Mouse (Mus musculus): ENCODE measurements around the gene Diaph3.

The Diaph3 gene

DNA sequence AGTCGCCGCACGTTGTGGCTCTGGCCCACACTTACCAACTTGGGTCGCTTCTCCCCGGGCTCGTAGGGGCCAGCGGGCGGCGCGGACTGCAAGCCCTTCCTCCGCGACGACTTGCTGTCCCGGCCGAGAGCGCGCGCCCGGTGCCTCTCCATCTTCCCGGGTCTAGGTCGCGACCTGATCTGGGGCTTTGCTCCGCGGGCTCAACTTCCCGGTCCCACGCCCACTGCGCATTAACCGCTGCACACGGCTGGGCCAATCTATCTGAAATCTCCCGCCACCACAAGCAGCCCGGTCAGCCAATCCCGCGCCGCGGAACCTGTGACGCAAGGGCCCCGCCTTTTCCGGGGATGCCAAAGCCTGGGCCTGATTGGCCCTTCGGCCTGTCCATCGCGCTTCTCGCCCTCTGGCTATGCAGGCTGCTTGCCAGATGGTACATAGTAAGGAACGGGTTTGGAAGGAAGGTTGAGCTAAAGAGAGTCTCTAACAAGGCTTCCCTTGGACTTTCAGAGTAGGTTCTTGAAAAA, at the start of gene Diaph3:
Gene Diaph3 (minus strand): TSS at position 273 of the 524 bp plus-strand sequence.
- in situ Hi-C loops (cut with MboI, MseI): loop anchor here (25.0 kb wide), 1 partner anchor 271 kb away; the partner anchor contains the start of gene Tdrd3

GRCm38 (mm10) chr14:87190685-87191084, 49.6 kb upstream of the Diaph3 start:
- in situ Hi-C loops (cut with MboI, MseI): loop anchor here (10.0 kb wide), 1 partner anchor 1646 kb away; no protein-coding TSS in a partner anchor

- in situ Hi-C loops (cut with MboI, MseI): no loop called here
These were observed 30.5 kb upstream of the Diaph3 start for GRCm38 (mm10) chr14:87171577-87171976.

DNA sequence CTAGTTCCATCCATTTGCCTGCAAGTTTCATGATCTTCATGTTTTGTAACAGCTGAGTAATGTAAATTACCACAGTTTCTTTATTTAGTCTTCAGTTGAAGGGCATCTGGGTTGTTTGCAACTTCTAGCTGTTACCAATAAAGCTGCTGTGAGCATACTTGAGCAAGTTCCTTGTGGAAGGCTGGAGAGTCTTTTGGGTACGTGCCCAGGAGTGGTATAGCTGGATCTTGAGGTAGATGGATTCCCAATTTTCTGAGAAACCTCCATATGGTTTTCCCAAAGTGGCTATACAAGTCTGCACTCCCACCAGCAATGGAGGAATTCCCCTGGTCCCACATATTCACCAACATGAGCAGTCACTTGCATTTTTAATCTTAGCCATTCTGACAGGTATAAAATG, 28.1 kb upstream of the Diaph3 start:
- in situ Hi-C loops (cut with MboI, MseI): no loop called here

DNA sequence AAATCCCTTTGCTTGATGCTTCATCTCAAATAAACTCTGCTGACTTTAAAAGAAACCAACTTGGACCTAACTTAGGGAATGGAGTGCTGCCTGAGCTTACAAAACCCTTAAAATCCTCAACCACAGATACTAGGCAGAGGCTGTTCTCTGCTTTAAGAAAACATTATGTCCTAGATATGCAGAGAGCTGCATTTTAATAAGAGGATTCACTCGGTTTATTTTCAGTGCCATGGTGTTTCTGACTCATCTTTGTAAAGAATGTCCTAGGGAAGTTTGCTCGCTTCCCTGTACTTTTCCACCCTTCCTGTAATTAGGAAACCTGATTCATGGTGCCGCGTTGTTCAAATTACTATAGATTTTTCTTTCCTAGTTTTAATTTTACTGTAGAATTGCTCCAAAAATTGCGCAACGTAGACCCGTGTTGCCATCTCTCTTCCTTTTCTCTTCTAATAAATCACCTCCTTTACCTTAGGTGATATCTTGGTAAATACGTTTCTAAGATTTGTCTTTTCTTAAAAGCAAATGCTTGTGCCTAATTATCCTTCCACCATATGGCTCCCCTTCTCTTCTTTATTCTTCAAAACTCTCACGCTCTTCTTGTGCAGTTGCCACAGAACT, 14.7 kb upstream of the Diaph3 start:
- in situ Hi-C loops (cut with MboI, MseI): no loop called here

GRCm38 (mm10) chr14:87149684-87150083, 8.6 kb upstream of the Diaph3 start:
- in situ Hi-C loops (cut with MboI, MseI): loop anchor here (25.0 kb wide), 1 partner anchor 263 kb away; the partner anchor contains the start of gene Tdrd3

- in situ Hi-C loops (cut with MboI, MseI): loop anchor here (25.0 kb wide), 1 partner anchor 266 kb away; the partner anchor contains the start of gene Tdrd3
These were observed 5.7 kb upstream of the Diaph3 start for GRCm38 (mm10) chr14:87146704-87147103.

- in situ Hi-C loops (cut with MboI, MseI): loop anchor here (25.0 kb wide), 1 partner anchor 267 kb away; the partner anchor contains the start of gene Tdrd3
These were observed 4.3 kb upstream of the Diaph3 start for GRCm38 (mm10) chr14:87145351-87145750.

DNA sequence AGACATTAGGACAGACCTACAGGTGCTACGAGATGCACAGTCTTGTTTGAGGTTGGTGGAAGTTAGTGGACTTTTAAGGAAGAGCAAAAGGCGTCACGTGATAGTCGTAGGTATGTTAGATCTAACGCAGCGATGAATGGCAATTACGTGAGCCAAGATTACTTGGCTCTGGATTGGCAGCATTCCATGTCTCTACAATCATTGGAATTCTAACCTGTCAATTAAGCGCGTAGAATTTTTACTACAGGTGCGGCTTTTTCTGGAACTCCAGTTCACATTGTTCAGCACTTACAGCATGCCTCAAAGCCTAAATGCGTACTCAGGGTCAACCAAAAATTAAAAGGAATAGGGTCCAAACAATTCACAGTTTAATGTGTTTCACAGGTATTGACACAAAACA, 742 bp upstream of the Diaph3 start:
- in situ Hi-C loops (cut with MboI, MseI): loop anchor here (25.0 kb wide), 1 partner anchor 271 kb away; the partner anchor contains the start of gene Tdrd3

DNA sequence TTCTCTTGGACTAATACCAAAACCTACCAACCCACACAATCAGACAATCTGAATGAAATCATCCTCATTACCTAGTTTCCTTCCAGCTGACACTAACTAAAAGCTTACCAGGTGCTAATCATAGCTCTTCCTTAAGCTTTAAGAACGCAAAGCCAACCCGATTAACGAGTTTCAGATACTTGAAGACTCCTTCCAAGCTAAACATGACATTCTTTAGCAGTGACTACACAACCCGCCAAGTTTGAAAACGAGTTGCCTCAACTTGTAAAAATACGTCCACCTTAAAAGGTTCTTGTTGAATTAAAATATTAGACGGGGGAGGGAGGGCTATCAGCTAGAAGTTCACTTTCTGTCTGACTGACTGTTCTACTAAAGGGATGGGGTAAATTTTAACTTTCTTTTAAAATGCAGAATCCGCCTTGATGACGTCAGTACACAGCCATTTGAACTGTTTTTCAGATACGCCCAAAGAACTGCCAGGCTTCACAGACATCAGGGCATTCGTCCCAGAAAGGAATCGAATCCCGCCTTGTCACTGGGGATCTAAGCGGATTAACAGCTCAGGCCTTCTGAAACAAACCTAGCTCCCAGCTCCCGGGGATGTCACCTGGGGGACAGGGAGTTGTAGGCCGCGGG, 590 bp downstream of the Diaph3 start:
- in situ Hi-C loops (cut with MboI, MseI): loop anchor here (25.0 kb wide), 1 partner anchor 272 kb away; the partner anchor contains the start of gene Tdrd3

DNA sequence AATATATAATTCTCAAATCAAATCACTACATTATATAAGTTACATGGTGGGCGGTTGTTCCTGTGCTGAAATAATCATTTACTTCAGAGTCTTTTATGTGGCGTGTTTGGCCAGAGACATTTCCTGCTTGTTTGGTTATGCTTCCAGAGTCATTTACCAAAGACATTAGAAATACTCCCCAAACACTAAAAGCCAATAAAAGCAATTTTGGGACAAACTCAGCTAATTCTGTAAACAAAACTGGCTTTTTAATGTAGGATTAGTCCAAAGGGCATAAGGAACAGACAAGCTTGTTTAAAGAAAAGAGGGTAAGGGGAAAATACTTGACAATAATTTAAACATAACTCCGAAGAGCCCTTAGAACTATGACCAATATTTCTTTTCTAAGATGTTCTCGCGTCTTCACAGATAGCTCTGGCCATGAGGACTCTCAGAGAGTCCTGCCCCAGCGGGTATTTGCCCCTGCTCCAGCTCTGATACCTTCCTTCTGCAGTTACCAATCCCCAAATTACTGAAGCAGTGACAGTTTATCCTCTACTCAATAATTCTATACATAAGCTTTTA, 14.9 kb downstream of the Diaph3 start:
- in situ Hi-C loops (cut with MboI, MseI): loop anchor here (25.0 kb wide), 1 partner anchor 286 kb away; the partner anchor contains the start of gene Tdrd3

DNA sequence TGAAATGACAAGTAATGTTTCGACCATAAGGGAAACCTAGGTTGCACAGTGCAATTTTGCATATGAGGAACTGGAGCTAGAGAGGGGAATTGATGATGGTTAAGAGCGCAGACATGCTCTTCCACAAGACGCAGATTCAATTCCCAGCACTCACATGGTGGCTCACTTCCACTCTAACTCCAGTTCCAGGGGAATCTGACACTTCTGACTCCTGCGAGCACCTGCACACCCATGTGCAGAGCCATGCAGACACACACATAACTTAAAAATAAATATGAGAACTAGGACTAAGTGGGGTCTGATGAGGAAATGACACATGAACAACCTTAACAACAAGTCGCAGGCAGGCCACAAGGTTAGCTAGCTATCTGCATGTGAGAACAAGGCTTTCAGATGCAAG, 15.5 kb downstream of the Diaph3 start:
- in situ Hi-C loops (cut with MboI, MseI): loop anchor here (25.0 kb wide), 1 partner anchor 287 kb away; the partner anchor contains the start of gene Tdrd3

DNA sequence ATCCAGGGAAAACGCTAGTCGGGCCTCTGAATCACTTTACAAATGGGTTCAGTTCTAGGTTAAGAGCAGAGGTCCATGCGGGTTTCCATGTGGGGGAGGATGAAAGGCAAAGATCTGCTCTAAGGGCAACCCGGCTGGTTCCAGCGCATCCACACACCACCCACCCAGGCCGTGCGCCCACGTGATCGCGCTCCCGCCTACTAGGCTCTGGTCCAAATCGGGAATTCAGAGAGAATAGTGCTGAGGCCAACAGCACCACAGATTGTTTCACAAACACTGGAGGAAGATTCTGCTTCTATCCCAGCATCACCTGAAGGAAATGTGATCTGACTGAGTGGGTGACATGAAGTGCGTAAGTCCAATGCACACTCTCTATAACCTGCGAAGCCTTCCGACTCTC, 17.9 kb downstream of the Diaph3 start:
- in situ Hi-C loops (cut with MboI, MseI): no loop called here

- in situ Hi-C loops (cut with MboI, MseI): no loop called here
These were observed 19.2 kb downstream of the Diaph3 start for GRCm38 (mm10) chr14:87121868-87122267.

- in situ Hi-C loops (cut with MboI, MseI): no loop called here
These were observed 30.4 kb downstream of the Diaph3 start for GRCm38 (mm10) chr14:87110634-87111033.

DNA sequence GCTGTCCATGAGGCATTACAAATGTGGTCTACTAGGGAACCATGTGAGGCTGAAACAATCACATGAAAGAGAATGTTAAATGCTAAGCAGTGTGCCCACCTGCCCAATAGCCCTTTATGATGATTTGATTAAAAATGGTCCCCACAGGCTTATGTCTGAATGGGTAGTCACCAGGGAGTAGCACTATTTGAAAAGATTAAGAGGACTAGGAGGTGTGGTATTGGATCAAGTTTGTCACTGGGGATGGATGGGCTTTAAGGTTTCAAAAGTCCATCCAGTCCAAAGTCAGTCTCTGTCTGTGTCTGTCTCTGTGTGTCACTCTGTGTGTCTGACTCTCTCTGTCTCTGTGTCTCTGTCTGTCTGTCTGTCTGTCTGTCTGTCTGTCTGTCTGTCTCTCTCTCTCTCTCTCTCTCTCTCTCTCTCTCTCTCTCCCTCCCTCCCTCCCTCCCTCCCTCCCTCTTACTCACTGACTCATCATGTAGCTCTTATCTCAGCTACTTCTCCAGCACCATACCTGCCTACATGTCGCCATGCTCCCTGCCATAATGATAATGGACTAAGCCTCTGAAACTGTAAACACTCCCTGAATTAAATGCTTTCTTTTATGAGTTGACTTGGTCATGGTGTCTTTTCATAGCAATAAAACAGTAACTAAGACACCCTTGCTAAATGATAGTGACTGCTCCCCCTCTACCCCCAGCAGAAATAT, 41.5 kb downstream of the Diaph3 start:
- in situ Hi-C loops (cut with MboI, MseI): no loop called here

- in situ Hi-C loops (cut with MboI, MseI): no loop called here
These were observed 42.9 kb downstream of the Diaph3 start for GRCm38 (mm10) chr14:87098093-87098492.

GRCm38 (mm10) chr14:87091522-87091921, 49.5 kb downstream of the Diaph3 start:
- in situ Hi-C loops (cut with MboI, MseI): no loop called here

DNA sequence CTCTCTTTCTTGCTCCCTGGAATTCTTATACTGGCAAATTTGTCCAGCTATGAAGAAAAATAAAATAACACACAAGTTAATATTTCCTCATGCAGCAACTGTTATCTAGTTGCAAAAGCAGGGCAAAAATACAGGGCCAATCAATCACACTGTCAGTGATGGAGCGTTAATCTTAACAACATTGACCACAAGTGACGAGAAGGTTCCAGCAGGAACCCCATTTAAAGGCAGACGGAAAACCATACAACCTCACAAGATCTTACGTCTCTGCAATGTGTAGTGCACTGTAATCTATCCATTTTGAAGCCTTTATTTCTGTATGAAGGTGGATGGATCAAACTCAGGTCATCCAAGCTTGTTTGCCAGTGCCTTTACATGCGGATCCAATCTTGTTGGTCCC, 49.9 kb downstream of the Diaph3 start:
- in situ Hi-C loops (cut with MboI, MseI): no loop called here

DNA sequence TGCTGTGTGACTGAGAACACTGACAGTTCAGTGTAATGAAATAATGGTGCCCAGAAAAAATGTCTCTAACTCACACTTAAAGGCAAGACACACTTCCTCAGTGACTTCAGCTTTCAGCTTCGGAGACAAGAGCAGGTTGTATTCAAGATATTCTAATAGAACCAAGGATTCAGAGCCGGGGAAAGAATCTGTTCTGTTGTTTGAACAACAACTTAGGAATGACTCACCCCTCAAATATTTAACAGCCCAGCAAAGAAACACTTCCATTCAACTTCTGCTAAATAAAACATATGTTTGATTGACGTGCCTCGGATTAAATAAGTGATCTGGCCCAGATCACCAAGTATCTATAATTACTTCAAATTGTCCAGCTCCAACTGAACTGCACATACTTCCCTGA, 52.1 kb downstream of the Diaph3 start:
- in situ Hi-C loops (cut with MboI, MseI): no loop called here

GRCm38 (mm10) chr14:87088456-87088855, 52.6 kb downstream of the Diaph3 start:
- in situ Hi-C loops (cut with MboI, MseI): no loop called here

GRCm38 (mm10) chr14:87087996-87088395, 53.0 kb downstream of the Diaph3 start:
- in situ Hi-C loops (cut with MboI, MseI): no loop called here

Measured in regulatory T cell (primary cell).